Mouse (Mus musculus): ENCODE measurements around the gene Zfp953.
"Not testable (repeated sequence)": the region's sequence is repeated elsewhere in the genome, so short reads cannot be mapped to it uniquely, and the experiment has no call there.

Zfp953 gene

GRCm38 (mm10) chr13:67360131-67360744 lies at the start of gene Zfp953, which contains the start of gene Gm28044:
Gene Zfp953 (minus strand): TSS chr13:67360605.
Gene Gm28044 (minus strand): TSS chr13:67360536.
- peak; percentile 82 to 92 for DNase-seq

GRCm38 (mm10) chr13:67399183-67399903 lies 38.9 kb upstream of the Zfp953 start, which contains the start of gene Zfp429:
Gene Zfp429 (minus strand): TSS chr13:67399819.
- peak; percentile 76 to 77 for DNase-seq

- not testable (repeated sequence) for DNase-seq
Measured at GRCm38 (mm10) chr13:67376255-67376654, 15.8 kb upstream of the Zfp953 start.

- peak; percentile 71 to 79 for DNase-seq
Measured at GRCm38 (mm10) chr13:67375050-67375911, 14.9 kb upstream of the Zfp953 start, which contains the start of the genes Gm28041 and Zfp456. Gene Gm28041 (minus strand): TSS chr13:67375733. Gene Zfp456 (minus strand): TSS chr13:67375810.

GRCm38 (mm10) chr13:67351854-67352253 lies 8.6 kb downstream of the Zfp953 start:
- no peak for DNase-seq

GRCm38 (mm10) chr13:67343422-67343821 lies 17.0 kb downstream of the Zfp953 start:
- DNase-seq, result no peak

GRCm38 (mm10) chr13:67332877-67333276 lies 27.5 kb downstream of the Zfp953 start:
- no peak for DNase-seq

- peak; percentile 80 to 90 for DNase-seq
Measured at GRCm38 (mm10) chr13:67332019-67332724, 28.2 kb downstream of the Zfp953 start, which contains the start of gene Zfp595. Gene Zfp595 (minus strand): TSS chr13:67332570.

- no peak for DNase-seq
Measured at GRCm38 (mm10) chr13:67306718-67307117, 53.7 kb downstream of the Zfp953 start.

GRCm38 (mm10) chr13:67305822-67306672 lies 54.4 kb downstream of the Zfp953 start, which contains the start of gene Zfp457:
Gene Zfp457 (minus strand): TSS chr13:67306485.
- DNase-seq, result peak; percentile 73 to 89
